Mouse (Mus musculus) urinary bladder, adult 2 months (tissue): ENCODE results near the gene Srd5a3. TPM values are rescaled to one million over a fixed set of nuclear protein-coding genes. Genes with fewer than 3 reads are reported as not detected.

Source experiments
- DNase-seq: peaks from one replicate; pipeline ENCODE4 v3.0.0; 2022; ENCODE audit warnings: low spot score
- polyA plus RNA-seq: library from polyadenylated mRNA; depleted of rRNA; stranded (reverse); fragments of >200 nt; gene quantifications from 2 replicates; pipeline ENCODE4 v1.2.3, GENCODE M21; 2012

Srd5a3 gene
- polyA plus RNA-seq, 1 experiment = 31.3 TPM

DNA sequence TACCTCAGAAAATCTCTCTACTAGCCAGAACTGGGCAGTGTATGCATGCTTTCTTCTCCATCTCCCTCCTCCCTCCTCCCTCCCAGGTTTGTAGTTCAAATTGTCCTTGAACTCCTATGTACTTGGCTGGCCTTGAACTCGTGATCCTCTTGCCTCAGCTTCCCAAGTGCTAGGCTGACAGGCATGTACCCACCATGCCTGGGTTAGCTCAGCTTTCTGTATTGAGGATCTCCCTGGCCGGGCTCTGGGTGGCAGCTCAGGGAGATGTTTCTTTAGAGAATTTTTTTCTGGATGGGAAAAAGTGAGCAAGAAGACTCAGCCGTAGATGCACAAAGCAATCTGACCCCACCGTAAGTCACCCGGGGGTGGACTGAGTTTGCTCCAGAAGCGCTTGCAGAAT is 12.9 kb downstream of the Srd5a3 start:
- no peak for DNase-seq

GRCm38 (mm10) chr5:76153430-76153829 is 13.4 kb downstream of the Srd5a3 start:
- no peak for DNase-seq

- no peak for DNase-seq
Observed at GRCm38 (mm10) chr5:76154434-76155165, 14.5 kb downstream of the Srd5a3 start.

DNA sequence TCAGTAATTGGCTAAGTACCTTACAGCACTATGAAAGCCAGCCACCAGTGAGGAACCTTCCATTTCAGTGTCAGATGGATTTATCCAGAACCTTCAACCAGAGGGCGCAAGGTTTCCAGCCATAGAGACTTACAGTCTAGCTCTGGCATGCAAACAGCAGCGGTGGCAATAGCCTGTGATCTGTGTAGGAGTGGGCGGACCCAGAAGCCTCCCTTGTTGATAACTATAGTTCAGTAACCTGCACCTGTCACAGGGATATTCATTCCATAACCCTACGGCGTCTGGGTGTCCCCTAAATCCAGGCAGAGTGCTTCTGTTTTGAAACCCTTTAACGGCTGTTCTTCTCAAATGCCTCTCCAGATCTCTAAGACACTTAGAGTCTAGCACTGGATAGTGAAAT is 19.5 kb downstream of the Srd5a3 start:
- no peak for DNase-seq

- no peak for DNase-seq
Observed at GRCm38 (mm10) chr5:76160086-76160485, 20.0 kb downstream of the Srd5a3 start.

DNA sequence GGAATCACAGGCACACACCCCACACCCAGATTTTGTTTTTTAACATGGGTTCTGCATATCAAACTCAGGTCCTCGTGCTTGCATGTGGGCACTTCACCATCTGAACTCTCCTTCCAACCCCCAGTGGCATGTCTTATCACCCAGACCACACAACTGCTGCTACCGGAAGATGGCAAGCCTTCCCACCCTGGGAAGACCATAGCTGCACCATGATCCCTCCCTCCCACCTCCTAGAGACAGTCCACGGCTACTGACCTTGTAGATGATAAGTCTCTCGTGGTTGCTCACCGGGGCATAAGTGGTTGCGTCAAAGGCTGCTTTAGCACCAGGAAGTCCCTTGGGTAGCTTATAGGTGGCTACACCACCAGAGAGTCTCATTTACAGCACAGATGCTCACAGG is 21.4 kb downstream of the Srd5a3 start:
- no peak for DNase-seq

- DNase-seq = no peak
Observed at GRCm38 (mm10) chr5:76162926-76163325, 22.9 kb downstream of the Srd5a3 start.

DNA sequence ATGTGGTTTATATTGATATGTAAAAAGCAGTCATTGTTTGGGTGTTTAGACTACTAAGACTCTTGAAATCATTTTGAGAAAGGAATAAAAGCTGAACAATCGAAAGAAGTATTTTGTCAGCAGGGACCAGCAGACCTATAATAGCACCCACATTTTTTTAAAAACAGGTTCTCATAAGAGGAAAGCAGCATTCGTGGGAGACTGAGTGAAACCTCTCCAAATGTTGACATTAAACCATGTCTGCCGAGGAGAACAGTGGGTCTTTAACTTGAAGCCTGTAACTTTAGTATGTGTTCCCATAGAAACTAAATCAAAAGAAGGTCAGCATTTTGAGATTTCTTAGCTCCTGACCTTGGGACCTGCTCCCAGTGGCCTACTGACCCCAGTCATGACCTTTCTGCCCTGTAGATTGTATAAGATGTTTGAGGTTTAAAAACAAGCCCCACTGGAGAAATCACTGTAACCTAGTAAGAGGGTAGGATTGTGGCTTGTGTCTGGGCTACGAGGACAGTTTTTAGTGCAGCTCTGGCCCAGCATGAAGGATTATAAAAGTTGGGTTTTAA is 23.8 kb downstream of the Srd5a3 start:
- DNase-seq = no peak

DNA sequence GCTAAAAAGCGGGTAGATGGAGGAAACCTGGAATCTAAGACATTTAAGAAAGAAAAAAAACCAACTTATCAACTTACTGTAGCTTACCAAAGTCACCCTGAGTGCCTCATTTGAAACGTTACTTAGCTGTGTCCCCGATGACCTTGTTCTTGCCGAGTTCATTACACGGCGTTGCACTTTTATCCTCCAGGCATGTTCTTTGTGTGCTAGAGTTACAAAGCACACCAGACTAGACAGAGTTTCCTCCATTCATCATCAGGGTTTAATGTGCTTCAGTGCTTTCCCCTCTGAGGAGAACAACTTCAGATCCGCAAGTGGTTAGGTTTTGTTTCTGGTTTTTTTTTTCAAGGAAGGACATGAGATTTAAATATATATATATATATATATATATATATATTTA is 24.8 kb downstream of the Srd5a3 start:
- DNase-seq = no peak

DNA sequence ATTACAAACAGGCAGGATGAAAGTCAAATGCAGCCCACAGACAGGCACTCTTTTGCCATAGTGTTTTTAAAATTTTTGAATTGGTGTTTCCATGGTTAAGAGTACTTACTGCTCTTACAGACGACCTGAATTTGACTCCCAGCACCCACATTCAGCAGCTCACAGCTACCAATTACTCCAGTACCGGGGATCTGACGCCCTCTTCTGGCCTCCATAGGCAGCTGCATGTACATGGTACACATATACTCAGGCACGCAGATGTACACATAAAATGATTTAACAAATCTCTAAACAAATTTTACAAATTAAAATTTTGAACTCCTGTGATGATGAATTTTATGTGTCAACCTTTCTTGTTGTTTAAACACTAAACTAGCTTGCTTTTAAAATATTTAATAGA is 30.5 kb downstream of the Srd5a3 start:
- no peak for DNase-seq

DNA sequence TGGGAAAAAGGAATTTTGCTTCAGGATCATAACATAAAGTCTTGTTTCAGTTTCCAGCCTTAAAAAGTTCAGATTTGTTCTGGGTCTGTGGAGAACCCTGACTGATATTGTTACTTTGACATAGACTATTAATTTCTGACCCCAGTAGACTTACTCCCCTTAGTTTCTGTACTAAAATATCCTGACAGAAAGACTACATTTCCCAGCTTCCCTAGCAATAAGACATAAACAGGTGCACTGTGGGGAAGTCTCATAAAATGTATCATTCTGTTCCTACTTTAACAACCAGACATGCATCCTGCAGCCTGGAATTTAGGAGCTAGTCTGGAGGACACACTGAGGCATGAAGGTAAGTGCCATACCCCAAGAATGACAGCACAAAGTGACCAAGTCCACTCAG is 31.0 kb downstream of the Srd5a3 start:
- no peak for DNase-seq

DNA sequence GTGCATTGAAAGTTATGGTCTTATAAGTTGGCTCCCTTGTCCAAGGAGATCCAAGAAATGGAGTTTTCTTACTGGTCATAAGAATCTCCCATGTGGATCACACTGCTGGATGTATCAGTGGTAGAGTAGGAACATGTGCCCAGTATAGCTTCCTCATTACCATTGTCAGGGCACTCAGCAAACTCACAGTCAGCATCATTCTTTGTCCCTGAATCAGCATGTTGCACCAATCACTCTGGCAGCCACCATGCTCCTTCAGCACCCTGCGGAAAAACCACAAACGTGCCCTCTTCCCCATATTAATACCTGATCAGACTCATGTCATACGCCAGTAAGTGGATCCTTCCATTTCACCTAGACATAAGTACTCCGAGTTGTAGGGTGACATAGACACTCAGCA is 35.0 kb downstream of the Srd5a3 start:
- DNase-seq = no peak

GRCm38 (mm10) chr5:76176411-76176810 is 36.3 kb downstream of the Srd5a3 start:
- no peak for DNase-seq

- DNase-seq = no peak
Observed at GRCm38 (mm10) chr5:76176841-76177240, 36.8 kb downstream of the Srd5a3 start.

DNA sequence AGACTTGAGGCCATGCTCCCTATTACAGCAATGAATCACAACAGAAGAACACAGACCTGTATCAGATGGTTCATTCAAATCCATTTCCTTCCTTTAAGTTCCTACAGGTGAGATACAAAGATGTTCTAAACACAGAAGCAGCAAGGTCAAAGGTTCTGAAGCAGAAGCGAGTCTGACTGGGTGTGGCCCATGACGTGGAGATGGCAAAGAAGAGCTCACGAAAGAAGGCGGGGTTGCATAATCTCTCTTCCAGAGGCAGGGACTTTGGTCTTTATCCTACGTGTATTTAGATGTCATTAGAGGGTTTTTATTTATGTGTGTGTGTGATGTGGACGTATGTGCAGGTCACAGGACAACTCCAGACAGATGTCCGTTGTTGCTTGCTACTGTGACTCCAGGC is 37.6 kb downstream of the Srd5a3 start:
- no peak for DNase-seq

DNA sequence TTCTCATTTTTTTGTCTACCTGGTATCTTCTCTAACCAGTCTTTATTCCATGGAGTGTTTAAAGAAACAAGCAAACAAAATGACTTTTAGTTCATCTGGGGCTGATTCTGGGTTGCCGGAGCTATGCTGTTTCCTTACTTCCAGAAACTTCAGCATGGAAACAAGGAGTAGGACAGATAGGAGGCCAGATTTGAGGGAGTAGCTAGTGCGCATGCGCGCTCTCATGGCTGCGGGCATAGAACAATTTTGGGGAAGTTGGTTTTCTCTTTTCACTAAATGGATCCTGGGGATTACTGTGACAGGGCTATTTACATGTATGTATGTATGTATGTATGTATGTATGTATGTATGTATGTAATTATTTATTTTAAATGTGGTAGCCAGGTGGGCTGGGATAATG is 39.1 kb downstream of the Srd5a3 start:
- no peak for DNase-seq

DNA sequence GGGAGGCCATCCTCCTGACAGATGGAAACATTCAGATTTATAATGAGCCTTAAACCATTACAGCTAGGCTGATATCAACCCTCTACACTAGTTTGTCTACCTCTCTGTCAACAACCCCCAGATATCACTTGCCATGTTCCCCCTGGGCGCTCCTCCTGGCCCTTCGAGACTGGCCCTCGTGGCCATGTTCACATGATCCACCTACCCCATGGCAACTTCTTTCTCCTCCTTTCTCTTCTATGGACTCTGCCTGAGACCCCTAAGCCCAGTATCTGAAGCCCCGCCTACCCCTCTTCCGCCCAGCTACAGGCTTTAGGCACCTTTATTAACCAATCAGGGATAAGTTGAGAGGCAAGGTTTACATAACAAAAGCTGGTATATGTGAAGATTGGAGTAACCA is 39.7 kb downstream of the Srd5a3 start:
- no peak for DNase-seq

DNA sequence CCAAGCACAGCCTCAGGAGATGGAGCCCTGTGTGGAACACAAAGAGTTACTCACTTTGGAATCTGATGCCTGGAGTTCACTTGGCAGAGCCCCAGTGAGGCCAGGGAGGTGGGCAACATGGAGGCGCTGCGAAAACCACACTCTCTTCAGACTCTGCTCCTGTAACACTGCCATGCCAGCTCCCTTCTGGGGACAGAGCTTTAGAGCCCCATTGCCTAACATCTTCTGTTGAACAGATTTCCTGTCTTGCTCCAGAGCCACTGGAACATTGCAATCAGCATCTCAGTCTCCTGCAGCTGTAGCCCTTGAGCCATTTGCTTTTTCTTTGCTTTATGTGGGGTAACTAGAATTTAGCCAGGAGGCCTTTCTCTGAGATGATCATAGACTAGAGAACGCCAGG is 42.3 kb downstream of the Srd5a3 start:
- no peak for DNase-seq

DNA sequence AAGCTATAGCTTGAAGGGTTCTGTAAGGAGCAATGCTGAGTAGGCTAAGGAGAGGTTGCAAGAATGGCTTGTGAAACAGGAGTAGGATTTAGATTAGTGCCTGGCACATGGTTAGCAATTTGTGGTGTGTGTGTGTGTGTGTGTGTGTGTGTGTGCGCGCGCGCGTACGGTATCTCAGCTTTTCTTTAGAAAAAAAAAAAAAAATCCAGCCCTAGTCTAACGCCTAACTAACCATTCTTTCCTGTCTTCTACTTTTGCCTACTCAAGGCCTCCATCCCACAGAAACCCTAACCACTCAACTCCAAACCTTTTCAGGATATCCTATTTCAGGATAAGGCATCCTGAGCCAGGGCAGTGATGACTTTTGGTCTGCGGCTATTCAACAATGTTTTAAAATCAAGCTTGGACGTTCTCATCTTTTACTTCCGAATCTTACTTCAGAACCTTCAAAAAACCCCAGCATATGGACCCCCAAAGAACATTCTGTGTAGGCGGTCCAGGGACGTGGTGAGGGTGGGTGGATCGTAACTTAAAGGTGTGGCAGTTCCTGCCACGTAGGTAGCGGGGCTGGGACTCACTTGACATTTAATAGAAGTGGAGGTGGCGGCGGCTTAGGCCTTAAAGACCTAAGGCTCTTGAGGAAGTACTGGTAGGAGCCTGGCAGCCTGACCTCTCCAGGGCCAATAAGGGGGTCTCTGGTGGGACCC is 43.1 kb downstream of the Srd5a3 start:
- no peak for DNase-seq

DNA sequence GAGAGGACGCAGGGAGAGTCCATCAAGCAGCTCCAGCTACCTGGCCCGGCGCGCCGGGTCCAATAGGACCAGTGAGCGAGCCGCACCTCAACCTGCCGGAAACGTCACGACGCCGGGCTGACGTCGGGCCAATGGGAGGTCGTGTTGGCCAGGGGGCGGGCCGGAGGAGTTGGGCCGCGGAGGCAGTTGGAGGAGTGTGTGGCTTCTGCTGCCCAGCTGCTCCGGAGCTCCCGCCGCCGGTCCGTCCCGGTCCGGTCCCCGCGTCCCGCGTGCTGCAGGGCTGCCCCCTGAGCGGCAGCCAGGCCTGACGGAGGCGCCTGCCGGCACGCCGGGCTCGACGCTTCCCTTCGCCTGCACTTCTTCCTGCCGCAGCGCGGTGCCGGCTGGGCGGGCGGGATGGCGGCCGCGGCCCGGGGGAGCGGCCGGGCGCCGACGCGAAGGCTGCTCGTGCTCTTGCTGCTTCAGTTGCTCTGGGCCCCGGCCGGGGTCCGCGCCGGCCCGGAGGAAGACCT is 43.7 kb downstream of the Srd5a3 start, which contains the start of gene Tmem165:
Gene Tmem165 (plus strand): TSS at position 131 of the 512 bp plus-strand sequence.
- peak; percentile 95 for DNase-seq

GRCm38 (mm10) chr5:76184286-76185080 is 44.4 kb downstream of the Srd5a3 start:
- peak; percentile 72 for DNase-seq

DNA sequence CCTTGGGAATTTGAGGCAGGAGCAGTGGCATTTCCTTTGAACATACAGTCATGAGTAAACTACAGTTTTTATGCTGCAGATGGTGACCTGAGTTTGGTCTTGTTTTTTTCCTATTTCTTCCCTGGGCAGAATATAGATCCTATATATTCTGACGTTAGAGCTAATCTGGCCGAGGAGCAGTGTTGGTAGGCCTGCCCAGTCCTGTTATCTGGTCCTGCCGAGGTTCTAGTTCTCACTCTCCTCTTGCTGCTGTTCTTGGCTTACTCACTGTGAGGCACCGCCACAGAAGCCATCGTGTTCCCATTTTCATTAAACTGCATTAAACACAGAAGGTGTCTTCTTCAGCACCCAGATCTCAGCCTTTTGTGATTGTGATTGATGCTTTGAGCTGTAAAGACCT is 47.8 kb downstream of the Srd5a3 start:
- no peak for DNase-seq
